Mouse (Mus musculus) forebrain, postnatal 0 days (tissue): ENCODE measurements around the gene Lrrc34. TPM values are rescaled to one million over a fixed set of nuclear protein-coding genes. Genes with fewer than 3 reads are reported as not detected.

ENCODE experiments used
- ATAC-seq: fragments of 200-750 bp; cut with Nextera tagmentation; 2 replicates; pipeline ENCODE4 v1.8.0; 2017; ENCODE audit warnings: mild to moderate bottlenecking, moderate library complexity
- DNase-seq: peaks from one replicate; pipeline ENCODE4 v3.0.0-alpha.2; 2015
- H3K27ac ChIP-seq: fragments of 300-500 bp; sonication (generic); 2 replicates; pipeline ENCODE4 v1.5.1; 2014; ENCODE audit warnings: low read depth, mild to moderate bottlenecking, antibody characterized with exemption, low read length, moderate library complexity, mixed read lengths
- H3K27me3 ChIP-seq: fragments of 300-500 bp; sonication (generic); 2 replicates; pipeline ENCODE4 v1.6.1; 2014; ENCODE audit warnings: mild to moderate bottlenecking, low read length, mixed read lengths; ENCODE audit not compliant: insufficient read depth
- H3K36me3 ChIP-seq: fragments of 300-500 bp; sonication (generic); 2 replicates; pipeline ENCODE4 v1.6.1; 2014; ENCODE audit warnings: mild to moderate bottlenecking, moderate library complexity; ENCODE audit not compliant: insufficient read depth
- H3K4me1 ChIP-seq: fragments of 300-500 bp; sonication (generic); 2 replicates; pipeline ENCODE4 v1.6.1; 2014; ENCODE audit warnings: antibody characterized with exemption; ENCODE audit not compliant: insufficient read depth
- H3K4me2 ChIP-seq: fragments of 300-500 bp; sonication (generic); 2 replicates; pipeline ENCODE4 v1.6.1; 2014; ENCODE audit warnings: low read depth, mild to moderate bottlenecking, moderate library complexity
- H3K4me3 ChIP-seq: fragments of 300-500 bp; sonication (generic); 2 replicates; pipeline ENCODE4 v1.5.1; 2014; ENCODE audit warnings: low read depth, low read length, mixed read lengths
- H3K9ac ChIP-seq: fragments of 300-500 bp; sonication (generic); 2 replicates; pipeline ENCODE4 v1.6.1; 2014; ENCODE audit warnings: mild to moderate bottlenecking
- H3K9me3 ChIP-seq: fragments of 300-500 bp; sonication (generic); 2 replicates; pipeline ENCODE4 v1.6.1; 2016; ENCODE audit warnings: low read length
- CTCF ChIP-seq: sonication (generic); IDR thresholded peaks from 2 replicates; pipeline ENCODE4 v1.5.1; 2016; ENCODE audit warnings: antibody characterized with exemption, control low read depth, low read depth
- WGBS: fragments of 180-500 bp; shearing (Covaris S2); extraction: QIAGEN DNeasy Blood & Tissue Kit; methylation state at CpG from one replicate; pipeline ENCODE4 v1.1.7; 2014; 5-methylcytosine and 5-hydroxymethylcytosine counted together
- polyA plus RNA-seq: library from polyadenylated mRNA; unstranded; fragments of >200 nt; fragmentation: Nextera tagmentation; extraction: Ambion mirVana; gene quantifications from 2 replicates; pipeline ENCODE4 v1.2.1, GENCODE M21; 2015
- total RNA-seq: library from RNA; depleted of rRNA; stranded (reverse); fragments of >200 nt; gene quantifications from 2 replicates; pipeline ENCODE4 v1.2.3, GENCODE M21; 2014

Gene Lrrc34
- total and polyA plus RNA-seq, 2 experiments from 2014 or later: 1.7 to 2.1 TPM

DNA sequence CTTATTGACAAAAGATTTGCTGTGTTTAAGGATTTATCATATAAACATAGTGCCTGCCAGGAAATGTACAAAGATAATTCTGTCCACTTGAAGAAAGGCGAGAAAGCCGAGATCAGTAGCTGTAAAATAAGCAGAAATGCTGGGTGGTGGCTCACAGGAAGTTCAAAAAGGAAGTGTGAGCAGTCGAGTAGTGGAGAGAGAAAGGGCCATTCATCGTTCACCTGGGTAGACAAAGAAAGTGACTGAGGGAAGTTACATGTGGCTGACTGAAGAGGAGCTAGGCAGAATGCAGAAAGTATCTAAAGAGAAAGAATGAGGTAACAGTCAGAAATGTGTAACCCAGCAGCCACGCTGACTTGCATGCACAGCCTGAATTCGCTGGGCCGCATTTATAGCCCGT, 27.5 kb downstream of the Lrrc34 start:
- Histone ChIP-seq H3K27me3 (no peaks in the 10 kb centered on the region), H3K4me1 (no peaks in the 10 kb centered on the region), H3K36me3 (peaks cover 32% of the 10 kb centered on the region), H3K9ac (no peak overlapping the region), H3K27ac (no peak overlapping the region), H3K4me2 (no peak overlapping the region), H3K4me3 (no peak overlapping the region), H3K9me3 (no peaks in the 10 kb centered on the region)
- DNase-seq (no peak), ATAC-seq (no peak)
- no peak for TF ChIP-seq CTCF
- 87% methylated on average over 8 of the region's 8 CpGs for WGBS

DNA sequence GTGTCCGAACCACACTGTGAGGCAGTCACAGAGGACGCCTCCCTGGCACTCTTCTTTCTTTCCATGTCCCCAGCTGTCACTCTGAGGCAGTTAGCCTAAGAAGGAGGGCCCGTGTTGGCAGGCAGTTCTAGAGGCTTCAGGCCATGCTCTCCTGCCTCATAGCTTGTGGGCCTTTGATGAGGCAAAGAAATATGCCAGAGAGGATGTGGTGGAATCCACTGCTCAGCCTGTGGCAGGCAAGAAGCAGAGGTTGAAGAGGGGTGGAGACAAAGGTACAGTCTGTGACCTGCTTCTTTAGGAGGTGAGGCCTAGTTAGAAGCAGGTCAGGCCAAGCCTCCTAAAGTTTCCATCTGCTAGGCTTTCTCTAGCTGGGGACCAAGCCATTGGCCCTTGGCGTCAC, 36.7 kb downstream of the Lrrc34 start:
- Histone ChIP-seq H3K27me3 (no peaks in the 10 kb centered on the region), H3K9me3 (no peaks in the 10 kb centered on the region), H3K4me2 (no peak overlapping the region), H3K36me3 (peaks cover 50% of the 10 kb centered on the region), H3K9ac (no peak overlapping the region), H3K27ac (no peak overlapping the region), H3K4me3 (no peak overlapping the region), H3K4me1 (no peaks in the 10 kb centered on the region)
- DNase-seq (no peak), ATAC-seq (no peak)
- 87% methylated on average over 4 of the region's 4 CpGs for WGBS
- no peak for TF ChIP-seq CTCF

DNA sequence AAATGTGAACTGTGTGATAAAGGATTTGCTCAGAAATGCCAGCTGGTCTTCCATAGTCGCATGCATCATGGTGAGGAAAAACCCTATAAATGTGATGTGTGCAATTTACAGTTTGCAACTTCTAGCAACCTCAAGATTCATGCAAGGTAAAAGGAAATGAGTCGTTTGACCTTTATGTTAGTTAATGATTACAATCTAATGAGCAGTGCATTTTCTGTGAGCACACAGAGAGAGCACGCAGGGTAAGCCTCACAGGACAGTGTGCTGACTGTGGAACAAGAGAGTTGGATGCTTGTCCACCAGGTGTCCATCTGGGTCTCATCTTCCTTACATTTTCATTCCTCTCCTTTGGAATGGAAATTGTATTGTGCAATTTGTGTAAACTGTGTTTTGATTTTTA, 38.7 kb downstream of the Lrrc34 start:
- no peaks in the 10 kb centered on the region; the same call in 1 of the 2 replicates for H3K4me1 ChIP-seq
- DNase-seq (no peak), ATAC-seq (no peak)
- H3K36me3 ChIP-seq: peaks cover 34% of the 10 kb centered on the region
- no peak overlapping the region for H3K9ac ChIP-seq
- no peaks in the 10 kb centered on the region for H3K9me3 ChIP-seq
- WGBS: 93% methylated on average over 3 of the region's 3 CpGs
- no peak overlapping the region for H3K27ac ChIP-seq
- H3K27me3 ChIP-seq: no peaks in the 10 kb centered on the region
- H3K4me3 ChIP-seq: no peak overlapping the region
- TF ChIP-seq CTCF: no peak
- no peak overlapping the region for H3K4me2 ChIP-seq

DNA sequence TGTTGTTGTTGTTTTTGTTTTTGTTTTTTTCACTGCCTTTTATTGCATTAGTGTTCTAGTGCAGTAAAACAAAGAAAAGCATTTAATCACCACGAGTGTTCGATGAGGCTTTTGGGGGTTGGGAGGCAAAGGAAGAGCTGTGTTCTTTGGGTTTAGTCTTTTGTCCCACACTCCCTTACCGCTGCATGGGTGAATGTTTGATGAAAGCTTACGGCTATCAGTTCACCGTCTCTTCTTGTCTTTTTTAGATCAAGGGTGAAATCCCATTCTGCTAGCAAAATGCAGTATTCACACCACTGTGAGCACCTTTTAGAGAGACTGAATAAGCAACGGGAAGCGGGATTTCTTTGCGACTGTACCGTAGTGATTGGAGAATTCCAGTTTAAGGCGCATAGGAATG, 44.4 kb downstream of the Lrrc34 start:
- 24% methylated on average over 10 of the region's 10 CpGs for WGBS
- no peak for TF ChIP-seq CTCF
- Histone ChIP-seq H3K9me3 (no peaks in the 10 kb centered on the region), H3K27me3 (no peaks in the 10 kb centered on the region), H3K27ac (no peak overlapping the region), H3K4me2 (peak overlapping the region; percentile 80), H3K4me3 (peak overlapping the region; percentile 66), H3K36me3 (peaks cover 6% of the 10 kb centered on the region), H3K4me1 (peaks cover 6% of the 10 kb centered on the region), H3K9ac (peak overlapping the region; percentile 79; the same call in 1 of the 2 replicates)
- no peak for ATAC-seq
- no peak for DNase-seq

DNA sequence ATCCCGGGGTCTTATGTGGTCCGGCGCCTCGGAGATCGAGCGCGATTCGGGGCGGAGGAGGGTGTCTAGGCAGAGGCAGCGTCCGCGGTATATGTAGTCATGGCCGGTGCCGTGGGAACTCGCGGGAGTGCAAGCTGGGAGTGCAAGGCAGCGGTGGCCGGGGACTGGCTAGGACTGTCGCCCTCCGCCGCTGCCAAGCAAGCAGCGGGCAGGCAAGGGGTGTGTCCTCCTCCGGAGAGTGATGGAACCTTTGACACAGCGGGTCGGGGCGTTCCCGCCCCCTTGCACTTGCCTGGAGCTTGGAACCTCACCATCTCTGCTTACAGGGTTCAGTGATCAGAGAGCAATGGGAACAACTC, 45.0 kb downstream of the Lrrc34 start:
- Histone ChIP-seq H3K27me3 (no peaks in the 10 kb centered on the region), H3K9me3 (no peaks in the 10 kb centered on the region), H3K36me3 (peaks cover 4% of the 10 kb centered on the region), H3K4me1 (peaks cover 6% of the 10 kb centered on the region), H3K4me3 (peak overlapping the region; percentile 66), H3K4me2 (peak overlapping the region; percentile 80), H3K9ac (peak overlapping the region; percentile 79), H3K27ac (peak overlapping the region; percentile 92)
- no peak for DNase-seq
- TF ChIP-seq CTCF: no peak; the same call in 1 of the 2 replicates
- 2% methylated on average over 27 of the region's 27 CpGs for WGBS
- peak; percentile 23 for ATAC-seq

DNA sequence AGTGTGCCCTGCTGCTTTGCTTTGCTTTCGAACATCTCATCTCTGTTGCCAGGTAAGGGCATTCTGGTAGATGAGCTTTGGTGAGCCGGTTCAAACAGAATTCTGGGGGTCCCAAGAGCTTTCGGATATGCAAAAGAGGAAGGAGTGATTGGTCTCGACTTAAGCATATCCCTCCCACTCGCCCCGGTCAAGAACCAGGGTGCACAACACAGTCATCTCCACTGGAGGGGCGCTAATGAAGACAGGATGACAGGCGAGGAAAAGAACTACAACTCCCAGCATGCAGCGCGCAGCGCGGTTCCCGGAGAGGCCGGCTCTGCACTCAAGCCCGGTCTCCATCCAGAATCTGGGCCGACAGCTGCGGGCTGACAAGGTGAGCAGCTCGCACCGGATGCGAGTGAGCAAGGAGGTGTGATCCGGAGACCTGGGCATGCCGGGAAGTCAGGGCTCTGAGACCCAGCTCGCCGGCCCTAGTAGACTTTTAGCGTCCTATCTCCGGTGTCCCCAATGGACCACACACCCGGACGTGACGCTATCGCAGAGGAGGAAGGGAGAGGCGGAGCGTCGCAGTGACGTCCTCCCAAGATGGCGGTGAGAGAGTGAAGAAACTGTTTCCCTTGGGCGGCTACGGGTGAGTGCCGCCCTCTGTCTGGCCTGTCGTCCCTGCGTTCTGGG, 45.5 kb downstream of the Lrrc34 start, which contains the start of gene Mynn:
Gene Mynn, plus strand, starts transcription at position 1 of the 675 bp plus-strand sequence.
- Histone ChIP-seq H3K4me2 (peak within 1 kb of the TSS; percentile 80), H3K9ac (peak within 1 kb of the TSS; percentile 79), H3K36me3 (no peaks in the 10 kb centered on the region; the same call in none of the 2 replicates), H3K9me3 (no peaks in the 10 kb centered on the region), H3K4me3 (peak within 1 kb of the TSS; percentile 66), H3K27ac (peak within 1 kb of the TSS; percentile 92), H3K4me1 (peaks cover 6% of the 10 kb centered on the region), H3K27me3 (no peaks in the 10 kb centered on the region)
- 3% methylated on average over 40 of the region's 40 CpGs for WGBS
- ATAC-seq (peak; percentile 97), DNase-seq (peak; percentile 98)
- peak; percentile 75 for TF ChIP-seq CTCF

DNA sequence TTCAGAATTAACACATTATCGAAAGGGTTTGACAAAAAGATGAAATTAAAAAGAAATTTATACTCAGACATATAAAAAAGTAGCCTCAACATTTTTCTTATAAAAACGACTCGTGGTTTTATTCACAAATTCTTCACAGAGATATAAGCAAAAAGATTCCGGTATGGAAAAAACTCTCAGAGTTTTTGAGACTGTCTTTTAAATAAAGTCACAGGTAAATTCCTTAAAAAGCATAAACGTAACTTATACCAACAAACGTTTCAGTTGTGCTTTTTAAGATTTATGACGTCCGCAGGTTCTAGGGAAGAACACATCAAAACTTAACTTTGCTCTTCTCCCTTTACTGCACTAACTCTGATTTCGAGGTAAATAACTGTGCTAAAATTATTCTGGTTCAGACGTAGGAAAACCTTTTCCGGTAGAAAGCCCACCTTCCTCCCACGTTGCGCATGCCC, 46.0 kb downstream of the Lrrc34 start:
- peaks cover 6% of the 10 kb centered on the region for H3K4me1 ChIP-seq
- H3K27me3 ChIP-seq: no peaks in the 10 kb centered on the region
- ATAC-seq: no peak
- TF ChIP-seq CTCF: no peak
- WGBS: under 1% methylated on average over 13 of the region's 13 CpGs
- peak overlapping the region; percentile 80 for H3K4me2 ChIP-seq
- H3K9me3 ChIP-seq: no peaks in the 10 kb centered on the region
- peak overlapping the region; percentile 92 for H3K27ac ChIP-seq
- no peaks in the 10 kb centered on the region; the same call in 1 of the 2 replicates for H3K36me3 ChIP-seq
- H3K4me3 ChIP-seq: peak overlapping the region; percentile 66
- no peak for DNase-seq
- H3K9ac ChIP-seq: peak overlapping the region; percentile 79
